Mouse (Mus musculus): ENCODE measurements around the gene Plxna2. TPM values are rescaled to one million over a fixed set of nuclear protein-coding genes. Genes with fewer than 3 reads are reported as not detected.

The Plxna2 gene
- total RNA-seq, 2 experiments from 2014 or later, result 92.8 to 94.8 TPM

GRCm38 (mm10) chr1:194658459-194659160, 40.6 kb downstream of the Plxna2 start:
- no peak for DNase-seq (ENCODE audit: low spot score in 2 of 2)

GRCm38 (mm10) chr1:194660426-194661119, 42.6 kb downstream of the Plxna2 start:
- no peak for DNase-seq (ENCODE audit: low spot score in 2 of 2)

DNA sequence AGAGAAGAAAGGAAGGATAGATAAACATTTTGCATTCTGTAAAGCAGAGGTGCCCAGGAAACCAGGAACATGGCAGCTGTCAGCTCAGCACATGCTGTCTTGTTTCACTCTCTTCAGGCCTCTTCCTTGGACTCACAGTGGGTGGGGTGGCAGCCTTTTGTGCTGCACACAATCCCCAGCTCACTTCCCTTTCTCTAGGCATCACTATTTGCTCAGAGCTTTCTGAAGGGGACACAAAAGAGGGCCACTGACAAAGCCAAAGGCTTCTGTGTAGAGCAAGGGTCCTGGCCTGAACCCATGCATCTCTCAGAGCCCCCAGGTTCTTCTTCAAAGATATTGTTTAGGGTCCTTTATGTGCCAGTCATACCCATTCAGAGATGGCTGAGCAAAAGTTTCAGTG, 45.0 kb downstream of the Plxna2 start:
- no peak for DNase-seq (ENCODE audit: low spot score in 2 of 2)

DNA sequence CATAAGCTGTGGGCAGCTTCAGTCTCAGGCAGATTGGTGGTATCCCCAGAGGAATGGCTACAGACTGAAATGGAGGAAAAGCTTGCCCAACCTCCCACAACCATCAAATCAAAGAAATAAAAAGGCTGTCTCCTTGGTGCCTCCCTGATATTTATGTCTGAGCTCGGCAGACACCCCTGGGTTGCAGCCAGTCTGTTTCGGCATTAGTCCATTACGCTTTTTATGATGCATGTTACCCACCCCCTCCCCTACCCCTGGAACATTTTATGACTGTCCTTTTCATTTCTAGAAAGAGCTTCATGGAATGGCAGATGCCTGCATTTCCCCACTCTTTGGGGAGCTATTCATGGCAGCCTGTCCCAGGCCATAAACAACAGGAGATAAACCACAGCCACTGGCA, 47.7 kb downstream of the Plxna2 start:
- no peak for DNase-seq (ENCODE audit: low spot score in 2 of 2)

DNA sequence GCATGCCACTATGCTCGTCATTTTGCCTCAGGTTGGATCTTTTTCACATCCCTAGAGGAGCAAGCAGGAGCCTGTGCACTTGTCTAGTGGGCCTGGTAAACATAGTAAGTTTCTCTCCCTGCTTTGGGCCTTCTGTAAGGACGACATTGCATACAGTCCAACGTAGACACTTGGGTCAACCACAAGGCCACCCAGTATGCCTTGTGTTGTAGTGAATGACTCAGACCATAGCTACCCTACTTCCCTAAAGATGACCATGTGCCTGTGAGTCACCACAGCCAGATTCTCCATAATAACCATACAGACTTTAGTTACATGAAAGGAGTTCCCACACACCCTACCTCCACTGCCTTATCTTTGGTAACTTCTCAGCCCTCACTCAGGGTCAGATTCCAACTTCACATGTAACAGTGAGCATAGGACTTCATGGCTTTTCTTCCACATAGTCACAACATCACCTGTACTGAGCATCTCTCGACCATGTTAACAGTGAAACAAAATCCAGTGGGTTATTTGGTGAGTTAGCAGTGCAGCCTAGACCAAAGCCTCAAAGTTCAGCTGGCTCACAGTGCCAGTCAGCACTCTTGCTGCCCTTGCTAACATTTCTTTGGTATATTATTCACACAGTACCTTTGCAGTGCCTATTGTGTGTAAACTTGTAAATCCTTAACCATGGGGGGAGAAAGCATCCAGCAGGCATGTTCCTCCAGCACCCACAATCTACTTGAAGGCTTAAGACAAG, 53.9 kb downstream of the Plxna2 start:
- DNase-seq (ENCODE audit: low spot score in 2 of 2), result no peak

GRCm38 (mm10) chr1:194672525-194672894, 54.5 kb downstream of the Plxna2 start:
- DNase-seq (ENCODE audit: low spot score in 2 of 2), result no peak

DNA sequence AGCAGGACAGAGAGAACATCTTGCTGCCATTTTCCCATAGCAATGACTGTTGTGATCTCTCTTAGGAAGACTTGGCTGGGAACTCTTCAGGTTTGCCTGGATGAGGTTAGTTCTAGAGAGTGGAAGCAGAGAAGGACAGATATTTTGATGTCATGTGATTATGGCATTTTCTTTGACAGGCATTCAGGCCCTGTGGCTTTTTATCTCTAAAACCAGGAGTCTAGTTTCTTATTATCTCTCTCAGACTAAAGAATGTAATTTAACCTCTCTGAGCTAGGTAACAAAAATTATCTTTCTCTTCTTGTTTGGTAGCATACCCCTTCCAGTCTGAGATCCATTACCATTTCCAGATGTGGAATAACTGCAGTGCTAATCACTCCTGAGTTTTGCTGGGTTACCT, 55.2 kb downstream of the Plxna2 start:
- DNase-seq (ENCODE audit: low spot score in 2 of 2), result no peak

DNA sequence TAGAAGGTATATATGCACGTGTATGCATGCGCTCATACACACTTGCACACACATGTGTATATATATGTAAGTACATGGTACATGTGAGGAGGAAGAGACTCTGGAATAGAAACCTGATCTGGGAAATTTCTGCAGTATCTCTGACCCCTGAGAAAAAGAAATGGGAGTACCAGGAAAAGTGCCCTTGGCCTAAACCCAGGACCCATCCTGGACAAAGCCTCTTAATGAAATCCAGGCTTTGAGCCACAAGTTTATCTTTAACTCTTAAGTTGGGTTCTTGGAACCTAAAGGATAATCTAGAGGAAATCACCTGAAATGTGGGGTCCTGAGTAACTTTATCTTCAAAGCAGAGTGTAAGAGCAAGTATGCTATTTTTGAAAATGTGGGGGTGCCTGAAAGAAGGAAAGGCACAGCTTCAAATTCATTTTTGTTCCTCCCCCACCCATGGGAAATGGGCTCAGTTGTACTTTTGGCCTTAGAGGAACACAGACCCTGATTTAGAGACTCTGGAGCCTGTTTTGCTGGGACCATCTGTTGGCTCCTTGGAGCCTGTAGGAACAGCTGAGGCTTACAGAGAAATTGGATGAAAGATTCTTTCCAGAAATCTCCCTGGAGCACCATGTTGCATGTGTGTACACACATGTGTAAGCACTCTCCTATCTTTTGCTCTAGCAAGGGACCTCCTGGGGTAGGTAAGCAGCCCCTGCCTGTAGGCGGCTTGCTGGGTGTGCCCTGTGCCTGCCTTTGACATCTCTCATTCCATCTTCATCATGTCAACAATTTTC, 57.3 kb downstream of the Plxna2 start:
- DNase-seq (ENCODE audit: low spot score in 2 of 2), result no peak

GRCm38 (mm10) chr1:194675891-194676200, 57.8 kb downstream of the Plxna2 start:
- no peak for DNase-seq (ENCODE audit: low spot score in 2 of 2)

- no peak for DNase-seq (ENCODE audit: low spot score in 2 of 2)
Observed at GRCm38 (mm10) chr1:194677878-194678277, 59.9 kb downstream of the Plxna2 start.

- no peak for DNase-seq (ENCODE audit: low spot score in 2 of 2)
Observed at GRCm38 (mm10) chr1:194679147-194679546, 61.1 kb downstream of the Plxna2 start.

DNA sequence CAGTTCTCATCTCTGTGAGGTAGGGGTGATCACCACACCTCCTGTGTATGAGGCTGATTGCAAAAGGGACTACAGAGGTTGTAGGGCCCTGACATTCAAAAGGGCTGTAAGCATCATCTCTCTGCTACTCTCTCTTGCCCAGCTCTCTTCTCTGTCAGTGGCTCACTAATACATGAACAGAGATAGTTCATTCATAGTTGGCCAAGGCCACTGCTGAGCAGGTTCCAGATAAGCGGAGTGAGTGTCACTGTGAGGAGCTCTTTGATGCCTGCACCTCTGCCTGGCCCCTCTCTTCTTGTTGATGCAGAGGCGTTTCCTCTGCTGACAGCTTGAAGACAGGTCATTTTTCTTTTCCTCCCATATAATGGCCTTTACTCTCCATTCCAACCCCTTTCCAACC, 62.1 kb downstream of the Plxna2 start:
- DNase-seq (ENCODE audit: low spot score in 2 of 2), result no peak

DNA sequence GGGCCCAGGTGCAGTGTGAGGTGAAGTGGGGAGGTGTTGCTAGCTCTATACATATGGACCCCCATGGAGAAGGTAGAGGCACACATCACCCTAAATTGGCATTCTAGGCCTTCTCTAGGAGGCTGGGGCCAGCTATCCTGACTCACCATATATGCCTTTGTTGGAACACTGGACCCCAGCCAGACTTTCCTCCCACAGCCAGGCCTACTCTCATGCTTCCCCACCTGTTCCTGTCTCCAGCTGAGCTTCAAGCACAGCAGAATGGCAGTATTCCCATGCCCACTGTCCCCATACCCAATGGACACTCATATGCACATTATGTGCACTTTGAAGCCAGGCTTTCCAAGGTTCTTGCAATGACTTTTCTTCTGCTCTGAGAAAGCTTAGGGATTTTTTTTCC, 64.0 kb downstream of the Plxna2 start:
- peak; percentile 50 to 62 for DNase-seq (ENCODE audit: low spot score in 2 of 2)

GRCm38 (mm10) chr1:194683132-194683531, 65.1 kb downstream of the Plxna2 start:
- no peak for DNase-seq (ENCODE audit: low spot score in 2 of 2)

GRCm38 (mm10) chr1:194685896-194686295, 67.9 kb downstream of the Plxna2 start:
- DNase-seq (ENCODE audit: low spot score in 2 of 2), result no peak

DNA sequence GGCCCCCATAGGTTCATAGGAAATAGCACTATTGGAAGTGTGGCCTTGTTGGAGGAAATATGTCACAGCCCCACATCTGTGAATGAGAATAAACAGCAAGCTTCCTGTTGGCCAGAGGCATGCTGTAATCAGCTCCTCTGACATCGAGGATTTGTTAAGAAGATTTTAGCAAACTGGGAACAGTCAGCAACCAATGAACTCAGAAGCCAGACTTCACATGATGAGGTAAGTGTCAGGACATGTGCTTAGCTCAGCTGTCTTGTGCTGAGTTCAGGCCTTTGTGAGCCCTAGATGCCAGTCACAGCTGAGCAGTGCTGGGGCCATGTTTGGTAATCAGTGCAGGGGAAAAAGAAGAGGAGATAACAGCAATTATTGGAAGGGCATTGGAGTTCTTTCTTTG, 69.7 kb downstream of the Plxna2 start:
- no peak for DNase-seq (ENCODE audit: low spot score in 2 of 2)

DNA sequence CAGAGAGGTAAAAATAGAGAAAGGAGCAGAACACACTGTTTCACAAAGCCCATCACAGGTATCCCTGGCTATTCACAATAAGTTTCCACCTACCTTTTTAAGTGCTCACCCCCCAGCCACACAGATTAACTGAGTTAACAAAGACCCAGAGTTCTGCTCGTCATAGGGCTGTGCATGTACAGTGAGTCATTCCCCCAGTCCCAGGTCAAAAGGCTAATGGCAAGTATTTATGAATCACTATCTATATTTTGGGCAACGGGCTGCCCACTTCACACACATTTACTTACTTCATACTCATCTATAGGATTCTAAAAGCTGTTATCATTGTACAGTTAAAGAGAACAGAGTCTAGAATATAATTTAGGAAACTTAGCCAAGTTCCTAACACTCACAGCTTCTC, 70.1 kb downstream of the Plxna2 start:
- no peak for DNase-seq (ENCODE audit: low spot score in 2 of 2)

DNA sequence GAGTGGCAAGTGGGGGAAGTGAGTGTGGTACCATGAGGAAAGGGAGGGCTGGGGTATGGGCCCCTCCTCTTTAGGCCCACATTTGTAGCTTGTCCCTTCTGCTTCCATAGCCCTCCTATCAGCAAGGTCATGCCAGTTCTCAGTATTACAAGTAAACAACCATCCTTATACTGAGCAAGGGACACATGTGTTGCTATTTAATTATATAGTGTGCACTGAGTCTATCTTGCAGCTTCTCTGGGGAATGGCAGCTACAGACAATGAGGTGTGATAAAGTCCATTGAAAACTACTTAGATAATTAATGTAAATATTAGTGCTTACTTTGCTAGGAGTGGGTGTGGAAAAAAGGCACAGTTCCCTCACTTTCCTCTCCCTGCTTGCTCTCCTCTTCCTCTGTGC, 75.0 kb downstream of the Plxna2 start:
- no peak for DNase-seq (ENCODE audit: low spot score in 2 of 2)

GRCm38 (mm10) chr1:194693488-194693887, 75.5 kb downstream of the Plxna2 start:
- no peak for DNase-seq (ENCODE audit: low spot score in 2 of 2)

DNA sequence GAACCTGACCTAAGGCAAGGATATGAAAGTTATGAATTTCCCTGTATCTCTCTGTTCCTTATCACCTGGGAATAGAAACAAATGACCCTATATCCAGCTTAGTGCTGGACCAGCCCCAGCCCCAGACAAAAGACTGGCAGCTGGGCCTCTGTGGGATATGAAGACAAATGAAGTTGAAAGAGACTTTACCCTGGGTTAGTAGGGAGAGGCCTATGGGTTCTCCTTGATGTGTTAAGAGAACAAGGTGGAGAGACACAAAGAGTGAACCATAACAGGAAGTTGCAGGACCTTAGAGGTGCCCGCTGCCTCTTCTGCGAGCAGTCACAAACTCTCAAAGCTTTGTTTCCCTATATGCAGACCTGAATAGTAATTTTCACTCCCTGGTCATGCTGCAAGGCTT, 76.8 kb downstream of the Plxna2 start:
- DNase-seq (ENCODE audit: low spot score in 2 of 2), result no peak

- DNase-seq (ENCODE audit: low spot score in 2 of 2), result no peak
Observed at GRCm38 (mm10) chr1:194697439-194697838, 79.4 kb downstream of the Plxna2 start.

DNA sequence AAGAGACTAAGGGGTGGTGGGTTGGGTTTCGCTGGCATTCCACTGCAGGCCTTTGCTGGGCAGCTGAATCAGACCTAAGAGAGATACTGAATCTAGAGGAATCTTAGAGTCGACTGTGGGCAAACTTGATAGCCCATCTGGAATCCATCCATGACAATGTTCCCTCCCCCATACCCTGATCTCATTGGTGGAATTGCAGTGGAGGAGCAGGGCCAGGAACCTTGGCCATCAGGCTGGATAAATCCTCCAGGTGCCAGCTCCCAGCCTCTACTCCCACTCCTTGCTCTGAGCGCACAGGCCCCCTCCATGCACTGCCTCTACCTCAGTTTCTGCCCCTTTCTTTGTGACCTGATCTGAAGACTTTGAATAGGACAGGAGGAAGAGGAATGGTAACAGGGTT, 81.3 kb downstream of the Plxna2 start:
- no peak for DNase-seq (ENCODE audit: low spot score in 2 of 2)

Measured in layer of hippocampus, postnatal 10 days (tissue).